Mouse (Mus musculus): ENCODE measurements around the gene Cc2d2b. TPM values are rescaled to one million over a fixed set of nuclear protein-coding genes. Genes with fewer than 3 reads are reported as not detected.

The Cc2d2b gene
- polyA plus RNA-seq, 1 experiment from 2014 or later: 0.33 TPM

DNA sequence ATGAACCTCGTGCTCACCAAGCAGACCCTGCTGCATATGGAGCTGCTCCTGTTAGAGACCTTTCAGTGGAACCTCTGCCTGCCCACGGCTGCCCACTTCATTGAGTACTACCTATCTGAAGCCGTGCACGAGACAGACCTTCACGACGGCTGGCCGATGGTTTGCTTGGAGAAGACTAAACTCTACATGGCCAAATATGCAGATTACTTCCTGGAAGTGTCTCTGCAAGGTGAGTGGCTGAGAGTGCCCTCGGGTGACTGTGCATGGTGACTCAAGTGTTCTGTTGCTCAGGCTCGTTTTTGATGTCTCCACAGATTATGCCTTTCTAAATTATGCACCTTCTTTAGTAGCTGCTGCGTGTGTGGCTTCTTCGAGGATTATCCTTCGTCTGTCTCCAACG is 96.2 kb downstream of the Cc2d2b start:
- H3K4me1 ChIP-seq: no peaks in the 10 kb centered on the region
- WGBS: 93% methylated on average over 13 of the region's 13 CpGs
- ATAC-seq (replicated peaks): no peak
- H3K27ac ChIP-seq (replicated peaks): no peak overlapping the region
- no peak overlapping the region for H3K4me3 ChIP-seq
- H3K4me2 ChIP-seq (replicated peaks): no peak overlapping the region
- no peaks in the 10 kb centered on the region for H3K27me3 ChIP-seq
- peaks cover 79% of the 10 kb centered on the region for H3K36me3 ChIP-seq
- no peak overlapping the region for H3K9ac ChIP-seq (replicated peaks)
- no peaks in the 10 kb centered on the region for H3K9me3 ChIP-seq

- no peak overlapping the region for H3K9ac ChIP-seq (replicated peaks)
- no peaks in the 10 kb centered on the region for H3K4me1 ChIP-seq
- 83% methylated on average over 12 of the region's 12 CpGs for WGBS
- no peaks in the 10 kb centered on the region for H3K27me3 ChIP-seq
- H3K4me3 ChIP-seq: no peak overlapping the region
- no peaks in the 10 kb centered on the region for H3K9me3 ChIP-seq
- H3K36me3 ChIP-seq: peaks cover 54% of the 10 kb centered on the region
- no peak overlapping the region for H3K27ac ChIP-seq (replicated peaks)
- no peak overlapping the region for H3K4me2 ChIP-seq (replicated peaks)
- no peak for ATAC-seq (replicated peaks)
These were observed 100.8 kb downstream of the Cc2d2b start for GRCm38 (mm10) chr19:40849391-40849790.

DNA sequence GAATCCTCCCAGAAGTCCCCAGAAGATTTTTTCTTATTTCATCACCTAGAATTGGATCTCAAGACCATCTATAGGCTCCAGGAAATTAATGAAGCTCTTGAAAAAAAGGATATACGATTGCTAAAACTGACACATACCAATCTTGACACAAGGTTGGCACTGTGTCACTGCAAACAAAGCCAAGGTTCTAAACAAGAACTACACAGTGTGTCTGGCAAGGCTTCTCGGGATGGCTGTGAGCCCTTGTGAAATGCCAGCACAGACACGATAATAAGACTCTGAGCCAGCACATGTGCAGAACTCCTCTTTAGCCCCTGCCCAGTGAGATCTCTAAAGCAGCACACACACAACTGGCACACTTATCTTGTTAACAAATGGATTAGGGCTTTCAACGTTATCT is 111.0 kb downstream of the Cc2d2b start:
- Histone ChIP-seq H3K9me3 (no peaks in the 10 kb centered on the region), H3K27me3 (peaks cover 4% of the 10 kb centered on the region; the same call in 1 of the 2 replicates), H3K36me3 (no peaks in the 10 kb centered on the region), H3K4me3 (no peak overlapping the region), H3K9ac (replicated peaks) (no peak overlapping the region), H3K4me1 (no peaks in the 10 kb centered on the region), H3K27ac (replicated peaks) (no peak overlapping the region), H3K4me2 (replicated peaks) (no peak overlapping the region)
- no peak; the same call in 1 of the 2 replicates for ATAC-seq (replicated peaks)
- 42% methylated on average over 4 of the region's 4 CpGs for WGBS

- no peaks in the 10 kb centered on the region for H3K9me3 ChIP-seq
- ATAC-seq (replicated peaks): no peak
These were observed 119.7 kb downstream of the Cc2d2b start for GRCm38 (mm10) chr19:40868284-40868683.

DNA sequence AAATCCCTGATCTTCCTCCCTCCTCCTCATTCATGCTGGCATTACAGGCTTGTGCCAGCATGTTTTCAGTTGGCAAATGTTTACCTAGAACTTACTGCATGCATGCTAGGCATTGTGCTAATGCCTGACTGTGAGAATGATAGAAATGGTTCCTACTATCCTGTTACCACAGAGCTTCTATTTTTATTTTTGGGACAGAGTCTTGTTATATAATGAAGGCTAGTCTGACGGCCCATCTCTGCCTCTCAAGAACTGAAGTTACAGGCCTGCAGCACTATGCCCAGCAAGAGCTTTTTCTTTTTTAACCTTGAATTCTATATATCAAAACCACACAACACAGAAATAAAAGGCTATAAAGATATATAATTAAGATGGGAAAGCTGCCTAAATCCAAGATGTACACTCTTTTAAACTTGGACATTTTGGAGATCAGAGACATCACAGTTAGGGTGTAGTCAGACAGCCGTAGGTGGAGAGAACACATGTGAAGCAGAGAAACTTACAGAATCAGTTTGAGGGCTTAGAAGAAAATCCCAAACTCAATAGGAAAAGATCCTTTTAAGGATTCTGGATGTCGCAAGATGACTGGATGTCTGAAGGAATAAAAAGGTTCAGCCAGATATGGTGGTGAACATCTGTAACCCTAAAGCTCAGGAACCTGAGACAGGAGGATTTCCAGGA is 121.0 kb downstream of the Cc2d2b start:
- H3K27me3 ChIP-seq: peaks cover 26% of the 10 kb centered on the region
- H3K9me3 ChIP-seq: no peaks in the 10 kb centered on the region
- H3K9ac ChIP-seq (replicated peaks): no peak overlapping the region
- H3K27ac ChIP-seq (replicated peaks): no peak overlapping the region
- no peak for ATAC-seq (replicated peaks)
- H3K4me2 ChIP-seq (replicated peaks): no peak overlapping the region
- no peak overlapping the region for H3K4me3 ChIP-seq
- 0 out of 2 replicates have a peak, but pooled peaks cover 4% of the 10 kb centered on the region for H3K4me1 ChIP-seq
- 93% methylated on average over 3 of the region's 3 CpGs for WGBS
- H3K36me3 ChIP-seq: no peaks in the 10 kb centered on the region

More at GRCm38 (mm10) chr19:40868284-40868683, 119.7 kb downstream of the Cc2d2b start:
- Histone ChIP-seq H3K4me3 (no peak overlapping the region), H3K27me3 (peaks cover 23% of the 10 kb centered on the region), H3K36me3 (no peaks in the 10 kb centered on the region), H3K4me2 (replicated peaks) (no peak overlapping the region), H3K27ac (replicated peaks) (no peak overlapping the region), H3K4me1 (no peaks in the 10 kb centered on the region), H3K9ac (replicated peaks) (no peak overlapping the region)
- 43% methylated on average over 5 of the region's 5 CpGs for WGBS

DNA sequence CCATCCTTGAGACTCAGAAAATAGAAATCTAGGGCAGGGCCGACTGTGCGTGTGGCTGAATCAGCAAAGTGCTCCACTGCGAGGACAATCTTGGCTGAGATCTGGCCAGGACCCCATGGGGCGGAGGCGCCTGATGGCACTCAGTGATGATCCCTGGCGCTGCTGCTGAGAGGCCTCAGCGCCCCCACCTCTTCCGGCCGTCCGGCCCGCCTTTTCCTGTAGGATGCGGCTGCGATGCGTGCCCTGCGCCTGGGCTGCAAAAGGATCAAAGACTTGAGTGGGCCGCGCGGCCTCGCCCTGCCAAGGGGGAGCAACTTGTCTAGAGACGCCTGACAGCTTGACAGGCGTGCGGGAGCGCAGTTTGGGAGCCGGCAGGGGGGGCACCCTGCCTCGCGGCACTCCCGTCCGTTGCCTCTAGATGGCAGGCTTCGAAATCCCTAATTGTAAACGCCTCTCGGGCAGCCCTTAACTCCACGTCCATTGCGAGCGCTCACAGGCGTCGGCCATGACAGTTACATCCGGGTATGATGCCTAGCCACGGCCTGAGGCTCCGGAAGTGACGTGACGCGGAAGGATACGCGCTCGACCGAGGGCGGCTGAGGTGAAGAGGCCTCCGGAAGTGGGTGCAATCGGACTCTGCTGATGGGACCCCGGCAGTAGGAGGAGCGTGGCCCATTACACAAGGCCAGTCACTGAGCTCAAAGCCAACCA is 124.6 kb downstream of the Cc2d2b start:
- 0 out of 2 replicates have a peak, but pooled peaks cover 4% of the 10 kb centered on the region for H3K4me1 ChIP-seq
- peak overlapping the region; percentile 93 for H3K27ac ChIP-seq (replicated peaks)
- no peaks in the 10 kb centered on the region for H3K9me3 ChIP-seq
- peaks cover 53% of the 10 kb centered on the region for H3K27me3 ChIP-seq
- peak overlapping the region; percentile 86 for H3K4me2 ChIP-seq (replicated peaks)
- H3K36me3 ChIP-seq: no peaks in the 10 kb centered on the region
- ATAC-seq (replicated peaks): peak; percentile 99
- H3K9ac ChIP-seq (replicated peaks): peak overlapping the region; percentile 63
- WGBS: 1% methylated on average over 51 of the region's 51 CpGs
- H3K4me3 ChIP-seq: peak overlapping the region; percentile 74

Other genes starting within 250 kb of the Cc2d2b start
- gene Sorbs1, start 235.0 kb upstream of the Cc2d2b start, polyA plus RNA-seq (2015; fragmentation: Nextera tagmentation; extraction: Ambion mirVana): 111 and 118 TPM in 2 replicates
- 78.8 and 79.1 TPM in 2 replicates for gene Aldh18a1, start 160.3 kb upstream of the Cc2d2b start, polyA plus RNA-seq (2015; fragmentation: Nextera tagmentation; extraction: Ambion mirVana)
- 12.8 and 14.1 TPM in 2 replicates for gene Tctn3, start 136.5 kb upstream of the Cc2d2b start, polyA plus RNA-seq (2015; fragmentation: Nextera tagmentation; extraction: Ambion mirVana)
- 8.4 and 8.6 TPM in 2 replicates for gene Entpd1, start 136.4 kb upstream of the Cc2d2b start, polyA plus RNA-seq (2015; fragmentation: Nextera tagmentation; extraction: Ambion mirVana)
- gene Ccnj, start 82.5 kb downstream of the Cc2d2b start, polyA plus RNA-seq (2015; fragmentation: Nextera tagmentation; extraction: Ambion mirVana): 23.0 and 23.3 TPM in 2 replicates
- gene Zfp518a, start 146.0 kb downstream of the Cc2d2b start, polyA plus RNA-seq (2015; fragmentation: Nextera tagmentation; extraction: Ambion mirVana): 6.0 and 6.8 TPM in 2 replicates
- 0.80 and 0.88 TPM in 2 replicates for gene Blnk, start 245.8 kb downstream of the Cc2d2b start, polyA plus RNA-seq (2015; fragmentation: Nextera tagmentation; extraction: Ambion mirVana)